Comparison of ENCODE assay signal across 14 mouse cellular contexts in the genomic region with DNA sequence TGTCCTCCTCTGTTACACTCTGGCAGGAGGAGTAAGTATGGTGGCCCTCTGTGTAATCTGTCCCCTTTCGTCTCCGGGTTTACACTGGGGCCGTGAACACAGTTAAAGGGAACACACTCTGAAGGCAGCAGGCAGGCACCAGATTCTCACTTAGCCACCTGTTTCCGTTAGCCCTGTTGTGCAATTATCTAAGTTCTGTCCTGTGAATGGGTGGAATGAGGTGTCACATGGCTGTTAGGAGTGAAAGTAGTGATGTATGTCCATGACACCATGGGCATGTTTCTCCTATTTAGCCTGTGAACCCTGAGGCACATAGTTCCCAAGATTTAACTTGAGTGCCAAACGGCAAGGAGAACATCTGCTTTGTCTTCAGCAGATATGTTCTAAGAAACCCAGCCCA. TPM values are rescaled to one million over a fixed set of nuclear protein-coding genes. Genes with fewer than 3 reads are reported as not detected.
DNase-seq lines count a peak whose midpoint lies in the region; ATAC-seq and TF ChIP-seq lines count a peak whose summit lies in the region.
"Had no signal": no experiment of that assay in that cellular context is flagged by ENCODE, and none has a peak within 500 bp of the region (broad histone marks: within the 10 kb centered on the region; RNA-seq: fewer than 3 reads in every experiment).

No protein-coding gene starts in this region.

- H3K4me1 ChIP-seq in spleen, adult 2 months (ENCODE audit: control insufficient read depth, insufficient read depth, insufficient read length): peaks cover 2% of the 10 kb centered on the region; the same call in 1 of the 2 replicates
- H3K4me1 ChIP-seq in kidney, embryonic 16.5 days (ENCODE audit: insufficient read depth, low read length): peaks cover 51% of the 10 kb centered on the region

- TF ChIP-seq POLR2A in spleen, adult 2 months (IDR thresholded peaks at IDR 0.05; ENCODE audit: low read depth, low read length): no peak

- WGBS in spleen, adult 2 months: 46% methylated on average over 5 of the region's 5 CpGs
- 40% methylated on average over 5 of the region's 5 CpGs for WGBS in kidney, embryonic 16.5 days

- no peaks in the 10 kb centered on the region for H3K36me3 ChIP-seq in spleen, adult 2 months (ENCODE audit: control insufficient read depth, insufficient read depth, low read length)
- H3K36me3 ChIP-seq in kidney, embryonic 16.5 days (ENCODE audit: insufficient read depth, low read length): no peaks in the 10 kb centered on the region
- H3K36me3 ChIP-seq: embryonic facial prominence, embryonic 13.5 days; heart, embryonic 15.5 days had no signal

- ATAC-seq in granulocyte monocyte progenitor cell, adult 5-6 weeks (replicated peaks; ENCODE audit: poor library complexity, severe bottlenecking): peak; percentile 95
- ATAC-seq in monocyte, adult 5-6 weeks (replicated peaks; ENCODE audit: insufficient number of reproducible peaks, low FRiP score, low TSS enrichment, poor library complexity, severe bottlenecking): 0 out of 2 replicates have a peak, but pooled peaks have one; percentile 50
- no peak for ATAC-seq in kidney, embryonic 16.5 days (ENCODE audit: low FRiP score, low TSS enrichment)
- ATAC-seq: forebrain, embryonic 13.5 days; hindbrain, postnatal 0 days had no signal

- 0 out of 2 replicates have a peak overlapping the region, but pooled peaks have one; percentile 20 for H3K27ac ChIP-seq in spleen, adult 2 months (ENCODE audit: insufficient read depth, low read length)
- no peak overlapping the region for H3K27ac ChIP-seq in kidney, embryonic 16.5 days (ENCODE audit: low read length)
- H3K27ac ChIP-seq: embryonic facial prominence, embryonic 13.5 days; forebrain, embryonic 13.5 days; heart, embryonic 15.5 days; hindbrain, postnatal 0 days; kidney, postnatal 0 days had no signal

- no peak for DNase-seq in spleen, adult 2 months (ENCODE audit: low read depth in 1 of 2, low spot score in 2 of 2)
- DNase-seq in spleen, postnatal 4 days (ENCODE audit: low spot score in 2 of 2): no peak
- no peak for DNase-seq in frontal cortex, postnatal 36 days (ENCODE audit: low spot score in 2 of 2)
- no peak for DNase-seq in cerebellum, adult 18-20 months
- DNase-seq: cerebellum, adult 9-11 months; gastrocnemius, postnatal 25 days had no signal

- no peak overlapping the region for H3K4me3 ChIP-seq in spleen, adult 2 months (ENCODE audit: extremely low read depth, insufficient read depth, insufficient read length)
- H3K4me3 ChIP-seq in kidney, embryonic 16.5 days (ENCODE audit: low read length): no peak overlapping the region
- H3K4me3 ChIP-seq: embryonic facial prominence, embryonic 13.5 days; forebrain, embryonic 13.5 days; heart, embryonic 15.5 days had no signal

- no peaks in the 10 kb centered on the region for H3K27me3 ChIP-seq in spleen, adult 2 months (ENCODE audit: control insufficient read depth, insufficient read depth, low read length)
- H3K27me3 ChIP-seq in kidney, embryonic 16.5 days (ENCODE audit: insufficient read depth, low read length): no peaks in the 10 kb centered on the region
- H3K27me3 ChIP-seq: embryonic facial prominence, embryonic 13.5 days; heart, embryonic 15.5 days had no signal

- no peak for TF ChIP-seq CTCF in spleen, adult 2 months (IDR thresholded peaks at IDR 0.05; ENCODE audit: extremely low read depth, insufficient read depth, insufficient read length, insufficient replicate concordance)

- H3K9ac ChIP-seq in kidney, embryonic 16.5 days (replicated peaks; ENCODE audit: low read length): no peak overlapping the region
- H3K9ac ChIP-seq: embryonic facial prominence, embryonic 13.5 days; forebrain, embryonic 13.5 days; heart, embryonic 15.5 days had no signal

- H3K4me2 ChIP-seq in kidney, embryonic 16.5 days (replicated peaks; ENCODE audit: low read depth, low read length): no peak overlapping the region
- H3K4me2 ChIP-seq: embryonic facial prominence, embryonic 13.5 days; forebrain, embryonic 13.5 days; heart, embryonic 15.5 days had no signal

- no peaks in the 10 kb centered on the region for H3K9me3 ChIP-seq in kidney, embryonic 16.5 days (ENCODE audit: low read length)
- H3K9me3 ChIP-seq: embryonic facial prominence, embryonic 13.5 days; forebrain, embryonic 13.5 days; heart, embryonic 15.5 days had no signal

RNA-seq across cellular contexts. Expression of gene Nck2, which starts 55.7 kb away (rescaled TPM):
- polyA plus RNA-seq in spleen, adult 2 months (2012; rRNA removed): 15.9 and 22.9 TPM in 2 replicates
- 14.8 and 23.3 TPM in 2 replicates for total RNA-seq in granulocyte monocyte progenitor cell, adult 5-6 weeks (2014; fragmentation: Nextera tagmentation)
- 11.9 and 13.1 TPM in 2 replicates for total RNA-seq in granulocyte monocyte progenitor cell, adult 5-6 weeks (2017)
- total RNA-seq in monocyte, adult 5-6 weeks (2017): 19.9 to 46.8 TPM (median 23.3 TPM) in 3 replicates
- 44.5 and 46.5 TPM in 2 replicates for polyA plus RNA-seq in kidney, embryonic 16.5 days (2015; fragmentation: Nextera tagmentation; extraction: Ambion mirVana)
